Mouse (Mus musculus): ENCODE data around the gene Vhl. TPM values are rescaled to one million over a fixed set of nuclear protein-coding genes. Genes with fewer than 3 reads are reported as not detected.

The Vhl gene
- total and polyA plus RNA-seq, 3 experiments, result 12.0 to 12.5 TPM; not detected in 1

- no peaks in the 10 kb centered on the region for H3K79me2 ChIP-seq (ENCODE audit: control insufficient read depth, insufficient read depth, low read length, poor library complexity)
- no peak overlapping the region for H3K9ac ChIP-seq (ENCODE audit: control insufficient read depth, low read depth, low read length, poor library complexity, severe bottlenecking)
- H3K4me1 ChIP-seq (ENCODE audit: control insufficient read depth in 1 of 2, insufficient read depth in 2 of 2, low read length in 2 of 2), result peaks cover 8 to 13% of the 10 kb centered on the region in 2 experiments; a peak in 3 of 4 replicates
- H3K27me3 ChIP-seq (ENCODE audit: control insufficient read depth in 1 of 2, insufficient read depth in 2 of 2, low read length in 2 of 2), result no peaks in the 10 kb centered on the region
- no peak overlapping the region for H3K27ac ChIP-seq (ENCODE audit: control insufficient read depth, low read depth, low read length)
- H3K9me3 ChIP-seq (replicated peaks; ENCODE audit: insufficient read depth, low read length), result no peaks in the 10 kb centered on the region
- no peak overlapping the region for H3K4me3 ChIP-seq (ENCODE audit: control insufficient read depth in 1 of 2, insufficient read depth in 1 of 2, low read depth in 2 of 2, low read length in 2 of 2)
- no peak for TF ChIP-seq POLR2A (IDR thresholded peaks at IDR 0.05; ENCODE audit: control insufficient read depth in 1 of 2, insufficient read depth in 1 of 2, low read depth in 1 of 2, low read length in 2 of 2, poor library complexity in 1 of 2)
- no peak for TF ChIP-seq USF2 (IDR thresholded peaks at IDR 0.05; ENCODE audit: borderline replicate concordance in 1 of 2, insufficient read depth in 1 of 2, low read depth in 1 of 2, low read length in 2 of 2)
- TF ChIP-seq MYC (IDR thresholded peaks at IDR 0.05; ENCODE audit: low read depth, low read length), result no peak
- no peak for TF ChIP-seq MXI1 (IDR thresholded peaks at IDR 0.05; ENCODE audit: low read depth, low read length)
- no peak for TF ChIP-seq MAFK (IDR thresholded peaks at IDR 0.05; ENCODE audit: borderline replicate concordance, low read depth, low read length)
- no peak for TF ChIP-seq CTCF (IDR thresholded peaks at IDR 0.05 in 2 of 3, conservative IDR thresholded peaks at IDR 0.05 in 1 of 3; ENCODE audit: control insufficient read depth in 1 of 3, insufficient read depth in 1 of 3, low read depth in 2 of 3, low read length in 3 of 3, poor library complexity in 1 of 3, severe bottlenecking in 1 of 3)
- no peak for TF ChIP-seq NRF1 (IDR thresholded peaks at IDR 0.05; ENCODE audit: insufficient read depth, low read depth, low read length, poor library complexity, severe bottlenecking)
- no peak for TF ChIP-seq JUND (IDR thresholded peaks at IDR 0.05; ENCODE audit: low read depth, low read length)
- no peak for TF ChIP-seq HCFC1 (IDR thresholded peaks at IDR 0.05; ENCODE audit: low read depth, low read length)
- DNase-seq (ENCODE audit: low read depth, low spot score), result no peak
- peaks cover 0 to 5% of the 10 kb centered on the region in 2 experiments; a peak in 2 of 4 replicates for H3K36me3 ChIP-seq (ENCODE audit: control insufficient read depth in 1 of 2, insufficient read depth in 2 of 2, low read length in 2 of 2)
These were observed 52.2 kb downstream of the Vhl start for GRCm38 (mm10) chr6:113675991-113676390.

GRCm38 (mm10) chr6:113677070-113677734 is 53.4 kb downstream of the Vhl start:
- H3K27me3 ChIP-seq (ENCODE audit: control insufficient read depth in 1 of 2, insufficient read depth in 2 of 2, low read length in 2 of 2), result no peaks in the 10 kb centered on the region
- H3K79me2 ChIP-seq (ENCODE audit: control insufficient read depth, insufficient read depth, low read length, poor library complexity), result no peaks in the 10 kb centered on the region
- H3K9me3 ChIP-seq (replicated peaks; ENCODE audit: insufficient read depth, low read length), result no peaks in the 10 kb centered on the region
- no peak overlapping the region for H3K27ac ChIP-seq (ENCODE audit: control insufficient read depth, low read depth, low read length)
- H3K4me3 ChIP-seq (ENCODE audit: control insufficient read depth in 1 of 2, insufficient read depth in 1 of 2, low read depth in 2 of 2, low read length in 2 of 2), result no peak overlapping the region
- no peak for DNase-seq (ENCODE audit: low read depth, low spot score)
- H3K9ac ChIP-seq (ENCODE audit: control insufficient read depth, low read depth, low read length, poor library complexity, severe bottlenecking), result no peak overlapping the region
- peaks cover 8 to 14% of the 10 kb centered on the region in 2 experiments; a peak in 3 of 4 replicates for H3K4me1 ChIP-seq (ENCODE audit: control insufficient read depth in 1 of 2, insufficient read depth in 2 of 2, low read length in 2 of 2)
- TF ChIP-seq ZKSCAN1 (IDR thresholded peaks at IDR 0.05; ENCODE audit: low read depth, low read length) (no peak), GABPA (IDR thresholded peaks at IDR 0.05; ENCODE audit: low read depth, low read length) (no peak), E2F4 (IDR thresholded peaks at IDR 0.05; ENCODE audit: borderline replicate concordance, low read depth, low read length) (no peak), ZC3H11A (IDR thresholded peaks at IDR 0.05; ENCODE audit: low read depth, low read length) (no peak), ZNF384 (IDR thresholded peaks at IDR 0.05; ENCODE audit: low read depth, low read length) (no peak), MYC (IDR thresholded peaks at IDR 0.05; ENCODE audit: low read depth, low read length) (no peak), JUND (IDR thresholded peaks at IDR 0.05; ENCODE audit: low read depth, low read length) (no peak), RAD21 (IDR thresholded peaks at IDR 0.05; ENCODE audit: low read depth, low read length) (no peak), USF1 (IDR thresholded peaks at IDR 0.05; ENCODE audit: low read depth, low read length) (no peak), EP300 (IDR thresholded peaks at IDR 0.05; ENCODE audit: low read depth in 1 of 2, low read length in 2 of 2) (no peak), SIN3A (IDR thresholded peaks at IDR 0.05; ENCODE audit: low read length) (no peak), CHD1 (IDR thresholded peaks at IDR 0.05; ENCODE audit: low read depth, low read length) (no peak), ETS1 (IDR thresholded peaks at IDR 0.05; ENCODE audit: low read depth, low read length) (no peak), HCFC1 (IDR thresholded peaks at IDR 0.05; ENCODE audit: low read depth, low read length) (no peak)
- peaks cover 0 to 5% of the 10 kb centered on the region in 2 experiments; a peak in 2 of 4 replicates for H3K36me3 ChIP-seq (ENCODE audit: control insufficient read depth in 1 of 2, insufficient read depth in 2 of 2, low read length in 2 of 2)

Data from MEL (cell line).